Mouse (Mus musculus) myocyte (in vitro differentiated cells): ENCODE data around the gene Htr3b. TPM values are rescaled to one million over a fixed set of nuclear protein-coding genes. Genes with fewer than 3 reads are reported as not detected.

Experiments used
- H3K27me3 ChIP-seq: one replicate; pipeline ENCODE4 v1.6.1; 2011; ENCODE audit not compliant: control insufficient read depth, insufficient read depth, insufficient read length
- H3K36me3 ChIP-seq: one replicate; pipeline ENCODE4 v1.6.1; 2011; ENCODE audit not compliant: control insufficient read depth, insufficient read depth
- H3K4me2 ChIP-seq: one replicate; pipeline ENCODE4 v1.6.1; 2011; ENCODE audit warnings: low read depth, control low read depth
- H3K4me3 ChIP-seq: one replicate; pipeline ENCODE4 v1.5.1; 2011; ENCODE audit warnings: mild to moderate bottlenecking, control low read depth, moderate library complexity
- H3K79me2 ChIP-seq: one replicate; pipeline ENCODE4 v1.6.1; 2011; ENCODE audit not compliant: control insufficient read depth, insufficient read depth
- H3ac ChIP-seq: one replicate; pipeline ENCODE4 v1.6.1; 2011; ENCODE audit not compliant: control insufficient read depth, insufficient read length
- CEBPB ChIP-seq: IDR thresholded peaks from 2 replicates; pipeline ENCODE4 v1.6.1; 2011; ENCODE audit warnings: mild to moderate bottlenecking, moderate library complexity; ENCODE audit not compliant: poor library complexity, insufficient read depth, severe bottlenecking
- E2F4 ChIP-seq: IDR thresholded peaks from one replicate; pipeline ENCODE4 v1.6.1; 2011; ENCODE audit warnings: mild to moderate bottlenecking, control low read depth, moderate library complexity; ENCODE audit not compliant: insufficient read depth
- MAX ChIP-seq: IDR thresholded peaks from one replicate; pipeline ENCODE4 v1.6.1; 2011; ENCODE audit warnings: low read depth, mild to moderate bottlenecking, control low read depth
- MYOD1 ChIP-seq, 3 experiments: IDR thresholded peaks; one replicate each; pipeline ENCODE4 v1.6.1; 2011; ENCODE audit warnings: control low read depth in 2 of 3, low read depth in 2 of 3, mild to moderate bottlenecking in 2 of 3, moderate library complexity in 1 of 3; ENCODE audit not compliant: insufficient read length in 2 of 3, control insufficient read depth in 1 of 3
- MYOG ChIP-seq, 3 experiments: IDR thresholded peaks; one replicate each; pipeline ENCODE4 v1.6.1; 2011; ENCODE audit warnings: control low read depth in 2 of 3, low read depth in 2 of 3, mild to moderate bottlenecking in 2 of 3; ENCODE audit not compliant: insufficient read length in 2 of 3, control insufficient read depth in 1 of 3, insufficient read depth in 1 of 3
- POLR2A ChIP-seq: IDR thresholded peaks from one replicate; pipeline ENCODE4 v1.6.1; 2011; ENCODE audit warnings: low read depth, mild to moderate bottlenecking, control low read depth, moderate library complexity; ENCODE audit not compliant: insufficient read length
- POLR2AphosphoS2 ChIP-seq: IDR thresholded peaks from one replicate; pipeline ENCODE4 v1.6.1; 2011; ENCODE audit warnings: low read depth, control low read depth; ENCODE audit not compliant: insufficient read length
- REST ChIP-seq: IDR thresholded peaks from one replicate; pipeline ENCODE4 v1.6.1; 2011; ENCODE audit warnings: mild to moderate bottlenecking, control low read depth, moderate library complexity; ENCODE audit not compliant: insufficient read depth, insufficient read length
- SRF ChIP-seq: IDR thresholded peaks from one replicate; pipeline ENCODE4 v1.6.1; 2011; ENCODE audit warnings: low read depth; ENCODE audit not compliant: control insufficient read depth, insufficient read length
- TCF12 ChIP-seq: IDR thresholded peaks from one replicate; pipeline ENCODE4 v1.6.1; 2011; ENCODE audit warnings: mild to moderate bottlenecking, control low read depth; ENCODE audit not compliant: poor library complexity, insufficient read depth, severe bottlenecking
- TCF3 ChIP-seq: IDR thresholded peaks from one replicate; pipeline ENCODE4 v1.6.1; 2011; ENCODE audit warnings: low read depth, control low read depth; ENCODE audit not compliant: insufficient read length
- USF1 ChIP-seq: IDR thresholded peaks from one replicate; pipeline ENCODE4 v1.6.1; 2011; ENCODE audit warnings: low read depth, mild to moderate bottlenecking, control low read depth, moderate library complexity
- polyA plus RNA-seq: library from polyadenylated mRNA; unstranded; fragments of >200 nt; fragmentation: generic; extraction: Trizol; gene quantifications from one replicate; pipeline ENCODE4 v1.2.1, GENCODE M21; 2012; ENCODE audit warnings: missing spikeins

Gene Htr3b
- polyA plus RNA-seq, 1 experiment: not detected

DNA sequence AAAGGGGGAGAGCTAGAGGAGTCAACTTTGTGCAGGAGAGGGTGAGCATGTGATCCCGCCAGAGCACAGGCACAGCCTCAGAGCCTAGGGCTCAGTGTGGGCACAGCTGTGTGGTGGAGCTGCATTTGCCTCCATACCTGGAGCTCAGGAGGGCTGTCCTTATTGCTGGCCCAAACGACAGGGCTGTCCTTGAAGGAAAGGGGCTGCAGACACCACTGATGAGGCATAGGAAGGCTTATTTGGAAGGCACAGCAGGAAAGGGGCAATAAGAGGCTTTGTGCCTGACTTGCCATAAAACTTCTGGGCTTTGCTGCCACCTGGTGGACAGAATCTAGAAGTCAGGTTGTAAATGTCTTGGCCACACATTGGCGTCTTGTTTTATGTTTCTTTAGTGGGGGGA is 70.8 kb downstream of the Htr3b start:
- H3K36me3 ChIP-seq: no peaks in the 10 kb centered on the region
- H3ac ChIP-seq: no peak overlapping the region
- H3K79me2 ChIP-seq: no peaks in the 10 kb centered on the region
- no peak overlapping the region for H3K4me2 ChIP-seq
- TF ChIP-seq MYOG (IDR thresholded peaks at IDR 0.05; ENCODE audit: control insufficient read depth in 1 of 3, insufficient read depth in 1 of 3, insufficient read length in 2 of 3, low read depth in 2 of 3): no peak
- no peak for TF ChIP-seq SRF
- no peak for TF ChIP-seq MYOD1 (IDR thresholded peaks at IDR 0.05; ENCODE audit: control insufficient read depth in 1 of 3, insufficient read length in 2 of 3, low read depth in 2 of 3)
- TF ChIP-seq E2F4: no peak
- no peak for TF ChIP-seq TCF12
- no peak for TF ChIP-seq REST
- no peak for TF ChIP-seq CEBPB
- no peak for TF ChIP-seq POLR2AphosphoS2
- TF ChIP-seq USF1: no peak
- no peak for TF ChIP-seq TCF3
- TF ChIP-seq POLR2A: no peak
- no peak for TF ChIP-seq MAX
- H3K27me3 ChIP-seq: no peaks in the 10 kb centered on the region
- H3K4me3 ChIP-seq: no peak overlapping the region

DNA sequence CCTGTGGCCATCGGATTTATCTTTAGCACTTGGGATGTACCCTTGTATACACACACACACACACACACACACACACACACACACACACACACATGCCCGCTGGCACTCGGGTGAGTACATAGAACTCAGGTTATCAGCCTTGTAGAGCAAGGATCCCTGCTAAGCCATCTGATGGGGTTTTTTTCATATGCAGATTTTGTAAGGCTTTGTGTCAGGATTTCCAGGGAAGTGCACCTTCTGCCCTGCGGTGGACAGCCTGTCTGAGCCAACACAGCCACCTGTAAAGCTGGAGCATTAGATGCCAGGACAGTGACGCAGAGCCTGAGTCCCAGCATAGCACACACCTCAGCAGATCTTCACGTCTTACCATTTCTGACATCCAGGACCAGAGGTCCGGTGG is 75.7 kb downstream of the Htr3b start:
- Histone ChIP-seq H3K4me3 (no peak overlapping the region), H3K36me3 (no peaks in the 10 kb centered on the region), H3K79me2 (no peaks in the 10 kb centered on the region), H3K27me3 (no peaks in the 10 kb centered on the region), H3K4me2 (no peak overlapping the region), H3ac (no peak overlapping the region)
- TF ChIP-seq MYOG (IDR thresholded peaks at IDR 0.05; ENCODE audit: control insufficient read depth in 1 of 3, insufficient read depth in 1 of 3, insufficient read length in 2 of 3, low read depth in 2 of 3): no peak
- no peak for TF ChIP-seq POLR2A
- TF ChIP-seq MYOD1 (IDR thresholded peaks at IDR 0.05; ENCODE audit: control insufficient read depth in 1 of 3, insufficient read length in 2 of 3, low read depth in 2 of 3): no peak
- no peak for TF ChIP-seq TCF12
- no peak for TF ChIP-seq E2F4
- no peak for TF ChIP-seq REST

Other genes with a start within 250 kb of the Htr3b start
- gene Zbtb16, start 128.8 kb downstream of the Htr3b start, polyA plus RNA-seq: not detected
- not detected for gene Htr3a, start 53.9 kb downstream of the Htr3b start, polyA plus RNA-seq
- 27.5 TPM for gene Usp28, start 20.4 kb upstream of the Htr3b start, polyA plus RNA-seq
- 10.2 TPM for gene Zw10, start 90.6 kb upstream of the Htr3b start, polyA plus RNA-seq
- not detected for gene Tmprss5, start 116.3 kb upstream of the Htr3b start, polyA plus RNA-seq